Mouse (Mus musculus): Measurements from ENCODE around the gene Slc6a9.

GRCm38 (mm10) chr4:117839366-117839765 is 5.1 kb downstream of the Slc6a9 start:
- TF ChIP-seq POLR2A (IDR thresholded peaks at IDR 0.05; ENCODE audit: borderline replicate concordance, insufficient read depth, low read length): no peak
- no peak for TF ChIP-seq CTCF (IDR thresholded peaks at IDR 0.05; ENCODE audit: borderline replicate concordance, insufficient read depth, low read depth, low read length)
